Mouse (Mus musculus) retina, embryonic 14.5 days (tissue): ENCODE data around the gene Htr3b.
"Not testable (repeated sequence)": the region's sequence is repeated elsewhere in the genome, so short reads cannot be mapped to it uniquely, and the experiment has no call there.

ENCODE experiments used
- DNase-seq: peaks from one replicate; pipeline ENCODE4 v3.0.0-alpha.2; 2015; ENCODE audit warnings: low spot score

Gene Htr3b

DNA sequence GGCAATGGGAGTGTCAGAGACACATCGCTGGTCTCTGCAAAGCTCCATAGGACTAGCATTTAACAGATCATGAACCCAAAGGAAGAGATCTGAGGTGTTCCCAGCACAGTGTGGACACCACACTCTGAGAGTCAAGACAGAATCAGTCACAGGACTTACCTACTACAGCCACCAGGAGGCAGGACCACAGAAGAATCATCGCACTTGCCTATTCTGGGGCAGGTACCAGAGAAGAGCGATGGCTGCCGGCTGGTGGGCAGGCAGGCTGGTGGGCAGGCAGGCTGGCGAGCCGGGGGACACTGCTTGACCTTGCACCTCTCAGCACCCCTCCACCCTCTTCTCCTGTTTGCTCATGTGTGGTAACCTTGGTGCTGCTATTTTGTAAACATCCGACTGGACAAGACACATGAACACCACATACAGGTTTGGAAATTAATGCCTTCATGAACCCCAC lies at the start of gene Htr3b:
Gene Htr3b, minus strand, starts transcription at position 404 of the 454 bp plus-strand sequence.
- no peak for DNase-seq

DNA sequence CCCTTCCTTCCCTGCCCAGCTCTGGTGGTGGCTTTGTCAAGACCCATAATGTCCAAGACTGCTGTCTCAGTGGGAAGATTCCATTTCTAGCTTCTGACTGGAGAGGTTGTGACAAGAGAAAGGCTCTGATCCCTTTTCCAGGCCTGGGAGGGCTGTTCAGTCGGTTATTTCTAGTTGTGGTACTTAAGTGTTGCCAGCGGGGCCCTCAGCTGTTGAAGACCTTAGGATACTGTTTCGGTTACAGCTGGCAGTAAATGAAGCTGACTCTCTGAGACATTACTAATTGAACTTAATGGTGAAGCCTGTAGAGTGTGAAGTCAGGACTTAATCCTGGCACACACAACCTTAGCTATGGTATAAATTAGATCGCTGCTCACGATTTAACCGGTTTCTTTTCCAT lies 34.5 kb upstream of the Htr3b start:
- no peak for DNase-seq

GRCm38 (mm10) chr9:48995735-48996134 lies 30.9 kb upstream of the Htr3b start:
- DNase-seq = no peak

DNA sequence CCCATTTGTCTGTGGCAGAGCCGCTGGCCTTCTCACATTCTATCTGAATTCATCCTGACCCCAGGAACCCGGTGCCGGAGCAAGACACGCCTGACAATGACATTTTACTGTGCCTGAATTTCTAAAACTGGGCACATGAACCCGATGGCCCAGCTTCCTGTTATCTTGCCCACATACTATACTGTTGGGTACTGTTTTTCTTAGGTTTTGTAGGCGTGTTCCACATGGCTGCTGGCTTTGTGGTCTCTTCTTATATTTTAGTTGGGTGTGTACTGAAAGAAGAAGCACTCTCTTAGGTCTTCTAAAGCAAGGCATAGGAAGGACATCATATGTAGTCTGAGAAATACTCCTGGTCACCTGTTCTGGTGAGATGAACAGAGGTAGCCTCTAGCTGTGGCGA lies 30.0 kb upstream of the Htr3b start:
- DNase-seq = no peak

- DNase-seq = no peak
These were observed 26.9 kb upstream of the Htr3b start for GRCm38 (mm10) chr9:48991671-48992070.

DNA sequence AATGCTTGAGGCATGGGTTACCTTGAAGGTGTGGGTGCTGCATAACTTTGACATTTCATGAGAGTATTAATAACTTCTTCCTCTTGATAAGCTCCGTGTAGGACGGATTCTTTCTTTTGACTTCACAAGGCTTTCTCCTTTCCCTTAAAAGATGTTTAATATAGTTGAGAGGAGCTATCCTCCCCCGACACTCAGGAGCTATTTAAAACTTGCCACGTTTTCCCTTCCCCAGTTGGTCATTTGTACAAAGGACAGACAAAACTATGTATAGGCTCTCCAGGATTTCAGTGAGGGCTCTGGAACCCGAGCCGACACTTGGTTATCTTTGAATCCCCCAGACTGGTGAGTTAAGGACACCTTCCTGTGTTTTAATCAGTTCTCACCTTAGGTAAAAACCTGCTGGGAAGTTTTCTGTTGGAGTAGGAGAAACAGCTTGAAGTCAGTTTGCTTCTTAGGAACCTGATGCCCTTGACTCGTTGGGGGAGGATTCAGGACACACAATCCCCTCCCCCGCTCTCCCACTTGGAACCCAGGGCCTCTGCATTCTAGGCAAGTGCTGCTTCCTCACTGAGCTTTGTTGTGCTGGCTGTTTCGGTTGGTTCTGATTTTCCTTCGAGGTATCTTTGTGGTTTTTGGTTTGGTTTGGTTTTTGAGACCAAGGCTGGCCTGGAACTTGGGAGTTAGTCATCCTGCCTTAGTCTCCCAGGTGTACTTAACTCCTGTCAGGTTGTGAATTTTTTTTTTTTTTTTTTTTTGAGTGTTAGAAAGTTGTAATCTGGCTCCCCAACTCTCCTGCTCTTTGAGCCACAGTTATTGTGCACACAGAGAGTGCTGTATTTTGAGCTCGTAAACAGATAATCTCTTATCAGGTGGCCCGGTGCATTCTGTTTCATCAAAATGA lies 22.7 kb upstream of the Htr3b start:
- peak; percentile 35 for DNase-seq

DNA sequence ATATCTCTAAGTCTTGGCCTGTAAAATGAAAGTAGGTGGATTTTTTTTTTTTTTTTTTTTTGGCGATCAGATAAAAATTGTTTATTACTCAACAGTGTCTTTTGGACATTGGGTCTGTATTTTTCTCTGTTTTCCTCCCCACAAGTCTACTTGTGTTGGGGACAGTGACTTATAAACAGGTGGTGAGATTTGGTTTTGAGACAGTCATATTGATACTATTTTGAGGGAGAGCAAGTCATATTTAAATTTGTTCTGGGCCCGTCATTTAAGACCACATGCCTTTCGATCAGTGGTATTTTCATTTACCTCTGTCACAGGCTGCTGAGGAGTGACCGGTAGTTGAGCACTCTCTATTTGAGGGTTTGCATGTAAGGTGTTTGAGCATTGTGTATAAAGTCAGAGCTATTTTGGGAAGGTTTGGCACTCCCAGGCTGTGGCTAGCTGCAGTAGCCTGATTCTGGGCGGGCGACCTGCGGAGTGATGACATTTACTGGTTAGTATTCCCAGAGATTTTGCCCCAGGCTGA lies 21.9 kb upstream of the Htr3b start:
- DNase-seq = no peak

- DNase-seq = no peak
These were observed 20.9 kb upstream of the Htr3b start for GRCm38 (mm10) chr9:48985708-48986088.

DNA sequence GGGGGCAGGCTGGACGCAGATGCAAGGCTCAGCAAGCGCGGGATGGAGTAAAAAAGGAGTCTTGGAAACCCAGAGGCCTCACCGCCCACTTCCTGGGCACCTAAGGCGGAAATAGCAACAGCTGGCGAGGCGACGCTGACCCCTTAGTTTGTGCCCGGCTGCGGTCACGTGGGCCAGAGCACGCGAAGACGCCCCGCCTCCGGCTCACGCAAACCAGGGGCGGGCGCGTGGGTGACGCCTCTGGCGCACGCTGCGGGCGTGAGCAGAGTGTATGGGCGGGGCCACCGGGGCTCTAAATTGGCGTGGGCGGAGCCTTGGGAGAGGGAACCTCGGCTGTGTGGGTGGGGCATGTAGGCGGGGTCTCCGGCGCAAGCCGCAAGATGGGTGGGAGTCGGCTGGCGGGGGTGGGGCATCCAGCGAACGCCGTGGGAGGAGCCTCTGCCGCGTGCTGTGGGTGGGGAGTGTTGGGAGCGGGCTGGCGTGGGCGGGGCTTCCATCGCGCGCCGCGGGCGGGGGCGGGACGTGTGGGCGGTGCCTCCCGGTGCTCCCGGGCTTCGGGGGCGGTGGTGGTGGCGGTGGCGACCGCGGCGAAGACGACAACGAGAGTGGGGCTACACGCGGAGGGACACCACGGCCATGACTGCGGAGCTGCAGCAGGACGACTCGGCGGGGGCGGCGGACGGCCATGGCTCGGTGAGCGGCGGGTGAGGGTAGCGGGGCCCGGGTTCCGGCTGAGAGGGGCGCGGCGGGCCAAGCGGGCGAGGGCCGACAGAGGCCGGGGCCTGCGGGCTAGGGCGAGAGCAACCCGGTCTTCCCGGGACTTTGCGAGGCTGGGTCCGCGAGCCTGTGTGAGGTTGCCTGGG lies 20.3 kb upstream of the Htr3b start, which contains the start of gene Usp28:
Gene Usp28, plus strand, starts transcription at position 531 of the 863 bp plus-strand sequence.
- peak; percentile 100 for DNase-seq

GRCm38 (mm10) chr9:48984320-48984844 lies 19.6 kb upstream of the Htr3b start:
- DNase-seq = no peak

- not testable (repeated sequence) for DNase-seq
These were observed 19.0 kb upstream of the Htr3b start for GRCm38 (mm10) chr9:48983801-48984200.

- DNase-seq = no peak
These were observed 17.0 kb upstream of the Htr3b start for GRCm38 (mm10) chr9:48981827-48982226.

DNA sequence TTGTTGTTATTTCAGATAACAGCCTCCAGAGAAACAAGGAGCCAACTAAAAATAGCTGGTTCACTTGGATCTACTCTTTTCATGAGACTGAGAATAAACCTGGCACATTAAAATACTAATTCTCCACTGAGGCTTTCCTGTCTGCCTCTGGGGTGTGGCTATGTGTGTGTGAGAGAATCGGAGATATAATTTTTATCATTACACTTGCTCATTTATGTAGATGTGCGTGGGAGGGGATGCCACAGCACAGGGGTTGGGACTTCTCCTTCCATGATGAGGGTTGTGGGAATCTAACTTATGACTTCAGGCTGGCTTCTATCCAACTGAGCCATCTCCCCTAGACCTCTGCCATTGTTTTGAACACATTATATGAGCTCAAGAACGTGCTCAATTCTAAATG lies 16.0 kb upstream of the Htr3b start:
- no peak for DNase-seq

DNA sequence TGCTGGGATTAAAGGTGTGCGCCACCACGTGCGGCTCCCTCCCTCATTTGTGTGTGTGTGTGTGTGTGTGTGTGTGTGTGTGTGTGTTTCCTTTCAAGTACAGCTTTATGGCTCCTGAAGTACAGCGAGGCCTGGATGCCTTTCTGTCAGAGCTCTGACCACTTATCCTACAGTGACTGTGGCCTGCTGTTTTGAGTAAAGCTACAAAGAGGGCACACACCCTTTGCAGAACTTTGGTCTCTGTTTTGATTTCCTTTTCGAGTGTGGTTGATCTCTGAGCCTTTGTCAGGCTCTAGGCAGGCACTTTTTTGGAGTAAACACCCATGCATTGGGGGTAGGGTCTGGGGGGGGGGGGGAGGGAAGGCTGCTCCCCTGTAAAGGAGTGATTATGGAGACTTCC lies 15.6 kb upstream of the Htr3b start:
- DNase-seq = no peak

DNA sequence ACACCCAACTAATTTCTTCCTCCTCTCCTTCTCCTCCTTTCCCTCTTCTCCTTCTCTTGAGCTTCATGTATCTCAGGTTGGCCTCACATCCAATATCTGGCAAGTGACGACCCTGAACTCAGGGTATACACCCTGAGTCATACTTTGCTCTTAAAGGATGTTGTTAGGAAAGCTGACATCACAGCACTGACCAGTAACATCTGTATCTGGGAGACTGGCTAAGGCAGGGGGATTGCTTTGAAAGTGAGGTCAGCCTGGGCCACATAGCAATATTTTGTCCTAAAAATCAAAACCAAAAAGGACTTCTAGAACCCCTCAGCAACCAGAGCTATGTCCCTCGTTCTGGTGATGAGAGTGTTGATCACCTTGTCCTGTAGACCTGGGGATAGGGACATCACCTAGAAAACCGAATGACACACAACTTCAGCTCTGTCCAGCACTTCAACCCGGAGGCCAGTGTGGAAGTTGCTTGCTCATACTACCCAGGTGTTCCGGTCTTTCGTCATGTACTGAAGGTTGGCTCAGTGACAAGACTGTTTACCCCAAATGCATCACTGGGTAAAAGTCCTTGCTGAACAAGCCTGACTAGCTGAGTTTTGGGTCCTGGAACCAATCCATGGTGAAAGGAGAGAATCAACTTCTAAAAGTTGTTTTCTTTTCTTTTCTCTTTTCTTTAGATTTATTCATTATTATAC lies 12.0 kb upstream of the Htr3b start:
- DNase-seq = no peak

DNA sequence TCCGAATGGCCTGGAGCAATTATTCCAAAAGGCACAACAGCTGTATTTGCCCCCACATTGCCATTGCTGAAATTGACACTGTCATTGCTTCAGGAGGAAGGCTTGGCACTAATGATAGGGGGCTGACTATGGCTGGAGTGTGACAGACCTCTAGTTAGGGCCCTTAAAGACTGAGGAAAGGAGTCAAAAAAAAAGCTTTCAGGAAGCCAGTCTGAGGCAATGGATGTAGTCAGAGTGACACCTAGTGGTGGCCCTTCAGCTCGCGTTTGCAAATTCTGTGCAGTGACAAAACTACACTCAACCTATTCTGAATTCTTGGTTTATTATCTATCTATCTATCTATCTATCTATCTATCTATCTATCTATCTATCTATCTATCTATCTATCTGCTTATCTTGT lies 7.7 kb upstream of the Htr3b start:
- peak; percentile 87 for DNase-seq

- no peak for DNase-seq
These were observed 2.7 kb downstream of the Htr3b start for GRCm38 (mm10) chr9:48962131-48962530.

- DNase-seq = peak; percentile 30
These were observed 3.5 kb downstream of the Htr3b start for GRCm38 (mm10) chr9:48961314-48961713.

DNA sequence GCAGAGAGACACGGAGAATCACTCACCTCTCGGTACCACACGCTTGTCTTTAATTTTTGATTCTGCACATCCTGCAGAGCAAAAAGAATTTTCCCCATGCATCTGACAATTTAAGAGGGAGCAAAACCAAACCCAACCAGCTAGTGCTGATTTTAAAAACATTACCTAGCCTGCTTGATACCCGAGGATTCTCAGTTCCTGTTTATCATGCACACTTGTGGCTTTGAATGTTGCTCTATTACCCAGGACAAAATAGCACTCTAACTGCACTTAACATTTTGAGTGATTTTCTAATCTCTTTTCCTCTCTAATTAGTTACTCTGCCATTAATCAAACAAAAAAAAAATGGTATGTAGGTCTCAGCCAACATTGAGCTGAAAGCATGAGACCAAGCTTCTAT lies 17.2 kb downstream of the Htr3b start:
- DNase-seq = no peak

GRCm38 (mm10) chr9:48942349-48942748 lies 22.4 kb downstream of the Htr3b start:
- no peak for DNase-seq

DNA sequence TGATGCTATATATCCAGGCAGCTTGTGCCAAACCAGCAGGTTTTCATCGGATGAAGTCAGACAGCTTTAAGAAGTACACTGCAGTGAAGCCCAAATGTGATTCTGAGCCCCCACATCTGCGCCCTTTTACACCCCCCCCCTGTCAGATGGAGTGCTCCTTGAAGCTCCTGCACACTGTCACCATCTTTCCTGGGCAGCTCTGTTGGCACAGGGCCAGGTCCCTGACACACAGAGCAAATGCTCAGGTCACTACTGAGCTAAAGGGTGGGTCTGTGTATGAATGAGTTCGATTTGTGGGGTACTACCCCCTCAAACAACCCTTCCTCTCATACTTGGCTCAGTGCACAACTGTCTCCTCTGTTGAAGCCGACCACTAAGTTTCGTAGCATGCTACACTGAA lies 35.4 kb downstream of the Htr3b start:
- no peak for DNase-seq

DNA sequence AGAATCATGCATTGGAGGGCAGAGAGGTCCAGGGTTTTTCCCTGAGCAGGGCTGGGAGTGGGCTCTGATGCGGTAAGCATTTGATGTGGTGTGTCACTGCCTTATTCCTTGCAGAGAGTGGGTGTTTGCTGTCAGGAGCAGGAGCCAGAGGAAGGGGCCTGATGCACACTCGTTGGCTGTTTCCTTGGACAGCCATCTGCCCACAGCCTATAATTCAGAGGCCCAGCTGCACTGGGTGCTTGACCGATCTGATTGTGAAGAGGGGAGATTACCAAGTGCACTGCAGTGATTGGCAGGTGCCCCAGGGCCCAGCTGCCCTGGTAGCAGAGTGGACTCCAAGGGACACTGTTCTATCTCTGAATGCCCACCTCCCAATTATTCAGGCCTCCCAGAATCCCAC lies 36.0 kb downstream of the Htr3b start:
- peak; percentile 28 for DNase-seq
